Mouse (Mus musculus): ENCODE data around the gene Dhrs3. TPM values are rescaled to one million over a fixed set of nuclear protein-coding genes. Genes with fewer than 3 reads are reported as not detected.

The Dhrs3 gene
- polyA plus RNA-seq (2012; fragmentation: generic; extraction: Trizol), result 1 to 10 TPM in 1 of 2 experiments, under 1 TPM in 1; 0.18 to 4.6 TPM

DNA sequence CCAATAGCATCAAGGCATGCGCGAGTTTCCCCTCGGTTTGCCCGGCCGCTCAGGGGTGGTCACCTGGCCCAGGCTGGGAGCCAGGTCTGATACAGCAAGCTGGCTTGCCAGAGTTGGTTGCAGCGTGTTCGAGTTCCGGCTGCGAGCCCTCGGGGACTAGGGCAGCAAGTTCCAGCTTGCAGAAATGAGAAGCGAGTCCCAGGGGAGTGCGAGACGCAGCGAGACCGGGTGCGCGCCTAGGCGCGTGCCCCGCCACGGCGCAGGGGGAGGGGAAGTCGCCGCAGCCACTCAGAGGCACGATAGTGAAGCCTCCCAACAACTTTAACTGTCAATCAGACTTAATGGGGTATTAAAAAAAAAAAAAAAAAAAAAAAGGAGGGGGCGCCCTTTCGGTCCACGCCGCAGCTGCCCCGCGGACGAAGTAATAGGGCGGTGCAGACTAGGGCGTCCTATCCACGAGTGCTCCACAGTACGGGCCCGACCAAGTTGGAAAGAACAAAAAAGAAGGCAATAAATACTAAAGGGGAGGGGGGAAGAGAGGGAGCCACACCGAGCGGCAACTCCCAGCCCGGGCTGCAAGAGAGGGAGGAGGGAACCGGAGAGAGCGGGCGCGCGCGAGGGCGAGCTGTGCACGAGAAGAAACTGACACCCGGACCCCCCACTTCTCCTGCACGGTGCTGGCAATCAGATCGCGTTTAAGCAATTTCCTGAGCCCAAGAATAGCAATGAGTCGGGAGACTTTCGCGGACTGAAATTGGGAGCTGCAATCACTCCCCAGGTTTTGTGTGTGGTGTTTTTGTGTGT is at the start of gene Dhrs3:
Dhrs3 (plus strand) TSS at position 695 of the 804 bp plus-strand sequence.

Other genes starting within 250 kb of the Dhrs3 start
- not detected for gene Gm436, start 206.5 kb upstream of the Dhrs3 start, polyA plus RNA-seq (2012; fragmentation: generic; extraction: Trizol)
- gene Gm13178, start 171.4 kb upstream of the Dhrs3 start, polyA plus RNA-seq (2012; fragmentation: generic; extraction: Trizol), result not detected
- gene Gm438, start 106.2 kb upstream of the Dhrs3 start, polyA plus RNA-seq (2012; fragmentation: generic; extraction: Trizol), result not detected